Mouse (Mus musculus) embryonic fibroblast, embryonic 13.5 days (primary cell): Measurements from ENCODE around the gene Exoc6b.

ENCODE experiments used
- CTCF ChIP-seq: IDR thresholded peaks from 2 replicates; pipeline ENCODE4 v1.5.1; 2011; ENCODE audit warnings: mild to moderate bottlenecking, control low read depth, low read length, moderate library complexity, borderline replicate concordance; ENCODE audit not compliant: insufficient read depth
- POLR2A ChIP-seq: IDR thresholded peaks from 2 replicates; pipeline ENCODE4 v1.6.1; 2011; ENCODE audit warnings: low read depth, mild to moderate bottlenecking, control low read depth, low read length, moderate library complexity

DNA sequence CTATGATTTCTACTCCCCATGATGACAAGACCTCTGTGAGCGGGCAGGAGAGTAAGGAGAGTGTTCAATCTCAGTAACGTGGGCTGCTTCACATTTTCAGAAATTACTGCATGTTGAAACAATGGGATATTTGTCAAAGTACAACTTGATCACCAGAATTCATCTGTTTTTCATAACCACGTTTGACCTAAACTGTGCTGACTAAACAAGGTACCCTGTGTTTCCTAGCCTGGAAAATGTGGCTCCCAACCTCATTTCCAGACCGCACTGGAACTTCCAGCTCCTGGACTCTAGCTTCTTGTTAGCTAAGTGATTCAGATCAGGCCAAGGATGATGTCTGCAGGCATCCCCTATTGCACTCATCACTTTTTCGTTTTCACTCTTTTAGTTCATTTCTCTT, 193.4 kb downstream of the Exoc6b start:
- TF ChIP-seq CTCF (no peak), POLR2A (no peak)
